Mouse (Mus musculus): ENCODE measurements around the gene B4galt5. TPM values are rescaled to one million over a fixed set of nuclear protein-coding genes. Genes with fewer than 3 reads are reported as not detected.

The B4galt5 gene
- total RNA-seq, 1 experiment: 40.5 TPM

DNA sequence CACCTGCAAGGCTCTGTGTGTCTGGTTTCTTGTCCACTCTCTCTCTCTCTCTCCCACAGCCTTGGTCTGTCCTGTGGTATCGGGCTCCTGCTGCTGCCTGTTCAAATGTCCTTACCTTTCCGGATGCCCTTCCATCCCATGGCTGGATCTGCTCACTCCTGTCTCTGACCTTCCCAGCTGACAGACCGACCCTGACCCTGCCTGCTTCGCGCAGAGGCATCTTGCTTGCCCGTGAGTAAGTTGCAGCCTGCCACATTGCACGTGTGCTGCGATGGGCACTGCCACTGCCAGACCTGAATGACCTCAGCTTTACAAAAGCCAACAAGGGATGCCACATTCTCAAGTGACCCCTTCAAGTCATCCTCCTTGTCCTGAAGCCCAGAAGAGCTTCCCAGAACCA, 27.6 kb downstream of the B4galt5 start:
- H3K4me1 ChIP-seq (ENCODE audit: control insufficient read depth in 2 of 2, insufficient read depth in 2 of 2, low read length in 2 of 2, poor library complexity in 1 of 2): peaks cover 2 to 19% of the 10 kb centered on the region in 2 experiments; a peak in 2 of 4 replicates
- DNase-seq (ENCODE audit: low read depth, low spot score): no peak
- in situ Hi-C loops (cut with MboI; ENCODE audit: low sequenced_read_pairs in 2 of 2, unreplicated experiment in 2 of 2): no loop called here

DNA sequence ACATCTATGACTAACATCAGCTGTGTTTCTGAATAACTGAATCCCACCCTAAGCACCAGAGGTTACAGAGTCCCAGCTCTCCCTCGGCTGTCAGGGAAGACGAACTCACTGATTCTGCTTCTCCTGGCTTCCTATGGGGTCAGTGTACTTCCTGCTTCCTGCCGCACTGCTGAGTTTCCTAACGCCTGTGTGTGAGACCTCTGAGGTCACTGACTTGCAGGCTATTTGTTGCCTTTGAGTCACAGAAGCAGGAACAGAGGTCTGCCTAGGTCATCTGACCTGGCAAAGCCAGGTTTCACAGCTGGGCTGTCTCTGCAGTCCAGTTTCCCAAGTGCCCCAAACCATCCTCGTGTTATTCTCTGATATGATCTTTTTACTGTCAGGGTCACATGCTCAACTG, 30.0 kb downstream of the B4galt5 start:
- H3K36me3 ChIP-seq (ENCODE audit: control insufficient read depth, insufficient read depth, low read length, poor library complexity, severe bottlenecking): peaks cover 2% of the 10 kb centered on the region; the same call in 1 of the 2 replicates
- peaks cover 14 to 22% of the 10 kb centered on the region in 2 experiments for H3K4me1 ChIP-seq (ENCODE audit: control insufficient read depth in 2 of 2, insufficient read depth in 2 of 2, low read length in 2 of 2, poor library complexity in 1 of 2)
- no peak overlapping the region for H3K9ac ChIP-seq (ENCODE audit: insufficient read depth, low read depth, low read length, poor library complexity, severe bottlenecking)
- in situ Hi-C loops (cut with MboI; ENCODE audit: low sequenced_read_pairs in 2 of 2, unreplicated experiment in 2 of 2): no loop called here
- H3K4me3 ChIP-seq (ENCODE audit: insufficient read depth in 1 of 2, low read depth in 1 of 2, low read length in 2 of 2, poor library complexity in 1 of 2, severe bottlenecking in 1 of 2): no peak overlapping the region
- H3K27ac ChIP-seq (ENCODE audit: insufficient read depth, low read depth, low read length, poor library complexity, severe bottlenecking): no peak overlapping the region
- TF ChIP-seq HCFC1 (IDR thresholded peaks at IDR 0.05; ENCODE audit: borderline replicate concordance, insufficient read depth, low read length): no peak
- no peak for TF ChIP-seq MAFK (IDR thresholded peaks at IDR 0.05; ENCODE audit: insufficient read depth, low read depth, low read length)
- no peak for TF ChIP-seq ZC3H11A (IDR thresholded peaks at IDR 0.05; ENCODE audit: borderline replicate concordance, low read depth, low read length)
- no peak for TF ChIP-seq CHD2 (IDR thresholded peaks at IDR 0.05; ENCODE audit: low read depth, low read length)
- no peak for TF ChIP-seq ZNF384 (IDR thresholded peaks at IDR 0.05; ENCODE audit: low read depth, low read length)
- H3K9me3 ChIP-seq (ENCODE audit: control insufficient read depth, insufficient read depth, low read depth, low read length): no peaks in the 10 kb centered on the region
- DNase-seq (ENCODE audit: low read depth, low spot score): no peak

More for the DNA sequence above, 27.6 kb downstream of the B4galt5 start:
- Histone ChIP-seq H3K4me3 (ENCODE audit: insufficient read depth in 1 of 2, low read depth in 1 of 2, low read length in 2 of 2, poor library complexity in 1 of 2, severe bottlenecking in 1 of 2) (no peak overlapping the region), H3K36me3 (ENCODE audit: control insufficient read depth, insufficient read depth, low read length, poor library complexity, severe bottlenecking) (peaks cover 2% of the 10 kb centered on the region; the same call in 1 of the 2 replicates), H3K9ac (ENCODE audit: insufficient read depth, low read depth, low read length, poor library complexity, severe bottlenecking) (no peak overlapping the region), H3K27ac (ENCODE audit: insufficient read depth, low read depth, low read length, poor library complexity, severe bottlenecking) (no peak overlapping the region), H3K9me3 (ENCODE audit: control insufficient read depth, insufficient read depth, low read depth, low read length) (no peaks in the 10 kb centered on the region)
- TF ChIP-seq HCFC1 (IDR thresholded peaks at IDR 0.05; ENCODE audit: borderline replicate concordance, insufficient read depth, low read length) (no peak), ZNF384 (IDR thresholded peaks at IDR 0.05; ENCODE audit: low read depth, low read length) (no peak), CHD2 (IDR thresholded peaks at IDR 0.05; ENCODE audit: low read depth, low read length) (no peak), MAFK (IDR thresholded peaks at IDR 0.05; ENCODE audit: insufficient read depth, low read depth, low read length) (no peak), ZC3H11A (IDR thresholded peaks at IDR 0.05; ENCODE audit: borderline replicate concordance, low read depth, low read length) (no peak)

DNA sequence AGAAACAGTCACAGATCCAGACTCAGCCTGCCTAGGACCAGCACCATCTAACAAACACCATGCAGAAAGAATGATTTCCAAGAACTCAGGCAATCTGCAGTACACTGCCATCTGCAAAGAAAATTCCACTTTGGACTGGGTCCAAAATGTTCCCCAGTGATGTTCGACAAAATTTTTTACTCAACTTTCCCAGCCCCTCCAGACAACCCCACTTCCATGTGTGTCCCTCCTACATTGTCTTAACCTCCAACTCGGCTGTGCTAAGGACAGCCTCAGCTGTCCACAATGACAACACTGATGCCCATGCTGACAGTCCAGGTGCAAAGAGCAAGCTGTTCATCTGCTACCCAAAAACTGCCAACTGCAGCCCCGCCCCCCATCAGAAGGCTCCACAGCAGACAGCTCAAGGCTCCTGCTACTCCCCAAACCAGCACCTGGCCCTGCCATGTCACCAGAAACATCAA, 32.2 kb downstream of the B4galt5 start:
- in situ Hi-C loops (cut with MboI; ENCODE audit: low sequenced_read_pairs in 2 of 2, unreplicated experiment in 2 of 2): no loop called here
- Histone ChIP-seq H3K9ac (ENCODE audit: insufficient read depth, low read depth, low read length, poor library complexity, severe bottlenecking) (no peak overlapping the region), H3K9me3 (ENCODE audit: control insufficient read depth, insufficient read depth, low read depth, low read length) (no peaks in the 10 kb centered on the region), H3K4me3 (ENCODE audit: insufficient read depth in 1 of 2, low read depth in 1 of 2, low read length in 2 of 2, poor library complexity in 1 of 2, severe bottlenecking in 1 of 2) (no peak overlapping the region), H3K4me1 (ENCODE audit: control insufficient read depth in 2 of 2, insufficient read depth in 2 of 2, low read length in 2 of 2, poor library complexity in 1 of 2) (peaks cover 15 to 33% of the 10 kb centered on the region in 2 experiments), H3K27ac (ENCODE audit: insufficient read depth, low read depth, low read length, poor library complexity, severe bottlenecking) (no peak overlapping the region), H3K36me3 (ENCODE audit: control insufficient read depth, insufficient read depth, low read length, poor library complexity, severe bottlenecking) (peaks cover 2% of the 10 kb centered on the region; the same call in 1 of the 2 replicates)
- TF ChIP-seq MAFK (IDR thresholded peaks at IDR 0.05; ENCODE audit: insufficient read depth, low read depth, low read length) (no peak), ZNF384 (IDR thresholded peaks at IDR 0.05; ENCODE audit: low read depth, low read length) (no peak), ZC3H11A (IDR thresholded peaks at IDR 0.05; ENCODE audit: borderline replicate concordance, low read depth, low read length) (no peak)
- DNase-seq (ENCODE audit: low read depth, low spot score): no peak

DNA sequence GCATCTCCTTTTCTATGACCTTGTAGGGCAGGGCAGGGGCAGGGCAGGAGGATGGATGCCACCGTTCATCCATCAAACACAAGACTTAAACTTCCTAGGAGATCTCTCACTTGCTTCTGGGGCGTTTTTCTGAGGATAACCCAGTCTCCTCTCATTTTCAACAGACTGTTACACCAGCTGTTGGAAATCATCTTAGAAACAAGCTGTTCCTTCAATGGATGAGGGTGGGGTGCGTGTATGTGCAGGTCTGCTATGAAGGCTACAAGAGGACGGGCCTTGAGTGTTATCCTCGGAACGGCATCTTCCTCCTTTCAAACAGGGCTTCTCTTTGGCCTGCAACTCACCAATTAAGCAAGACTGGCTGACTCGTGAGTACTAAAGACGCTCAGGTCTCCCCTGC, 34.5 kb downstream of the B4galt5 start:
- no peak overlapping the region for H3K4me3 ChIP-seq (ENCODE audit: insufficient read depth in 1 of 2, low read depth in 1 of 2, low read length in 2 of 2, poor library complexity in 1 of 2, severe bottlenecking in 1 of 2)
- no peaks in the 10 kb centered on the region for H3K9me3 ChIP-seq (ENCODE audit: control insufficient read depth, insufficient read depth, low read depth, low read length)
- H3K36me3 ChIP-seq (ENCODE audit: control insufficient read depth, insufficient read depth, low read length, poor library complexity, severe bottlenecking): peaks cover 2% of the 10 kb centered on the region; the same call in 1 of the 2 replicates
- H3K4me1 ChIP-seq (ENCODE audit: control insufficient read depth in 2 of 2, insufficient read depth in 2 of 2, low read length in 2 of 2, poor library complexity in 1 of 2): peaks cover 15 to 31% of the 10 kb centered on the region in 2 experiments
- H3K9ac ChIP-seq (ENCODE audit: insufficient read depth, low read depth, low read length, poor library complexity, severe bottlenecking): peak overlapping the region; percentile 4; the same call in 1 of the 2 replicates
- in situ Hi-C loops (cut with MboI; ENCODE audit: low sequenced_read_pairs in 2 of 2, unreplicated experiment in 2 of 2): no loop called here
- no peak for DNase-seq (ENCODE audit: low read depth, low spot score)
- no peak for TF ChIP-seq MAFK (IDR thresholded peaks at IDR 0.05; ENCODE audit: insufficient read depth, low read depth, low read length)
- no peak for TF ChIP-seq HCFC1 (IDR thresholded peaks at IDR 0.05; ENCODE audit: borderline replicate concordance, insufficient read depth, low read length)
- TF ChIP-seq ZNF384 (IDR thresholded peaks at IDR 0.05; ENCODE audit: low read depth, low read length): no peak
- TF ChIP-seq CHD2 (IDR thresholded peaks at IDR 0.05; ENCODE audit: low read depth, low read length): no peak
- TF ChIP-seq ZC3H11A (IDR thresholded peaks at IDR 0.05; ENCODE audit: borderline replicate concordance, low read depth, low read length): no peak
- no peak overlapping the region for H3K27ac ChIP-seq (ENCODE audit: insufficient read depth, low read depth, low read length, poor library complexity, severe bottlenecking)
